Mouse (Mus musculus) embryonic facial prominence, embryonic 10.5 days (tissue): ENCODE results near the gene Tescl. TPM values are rescaled to one million over a fixed set of nuclear protein-coding genes. Genes with fewer than 3 reads are reported as not detected.

ENCODE experiments used
- DNase-seq: peaks from one replicate; pipeline ENCODE4 v3.0.0-alpha.2; 2017; ENCODE audit warnings: low spot score
- H3K27ac ChIP-seq: fragments of 300-500 bp; sonication (generic); replicated peaks from 2 replicates; pipeline ENCODE4 v1.5.1; 2016; ENCODE audit warnings: mild to moderate bottlenecking
- H3K27me3 ChIP-seq: fragments of 300-500 bp; sonication (generic); replicated peaks from 2 replicates; pipeline ENCODE4 v1.6.1; 2016; ENCODE audit warnings: low read depth, mild to moderate bottlenecking; ENCODE audit not compliant: poor library complexity, severe bottlenecking
- H3K36me3 ChIP-seq: fragments of 300-500 bp; sonication (generic); replicated peaks from 2 replicates; pipeline ENCODE4 v1.6.1; 2016; ENCODE audit warnings: mild to moderate bottlenecking, moderate library complexity
- H3K4me1 ChIP-seq: fragments of 300-500 bp; sonication (generic); 2 replicates; pipeline ENCODE4 v1.6.1; 2016
- H3K4me3 ChIP-seq: fragments of 300-500 bp; sonication (generic); 2 replicates; pipeline ENCODE4 v1.5.1; 2016; ENCODE audit warnings: mild to moderate bottlenecking, moderate library complexity
- H3K9me3 ChIP-seq: fragments of 300-500 bp; sonication (generic); 2 replicates; pipeline ENCODE4 v1.6.1; 2016; ENCODE audit warnings: mild to moderate bottlenecking
- WGBS: fragments of 180-500 bp; shearing (Covaris S2); methylation state at CpG from one replicate; pipeline ENCODE4 v1.1.7; 2016; 5-methylcytosine and 5-hydroxymethylcytosine counted together
- polyA plus RNA-seq: library from polyadenylated mRNA; unstranded; fragments of >200 nt; fragmentation: Nextera tagmentation; extraction: Ambion mirVana; gene quantifications from 2 replicates; pipeline ENCODE4 v1.2.1, GENCODE M21; 2016

Tescl gene
- polyA plus RNA-seq, 1 experiment from 2014 or later = 0.17 TPM

DNA sequence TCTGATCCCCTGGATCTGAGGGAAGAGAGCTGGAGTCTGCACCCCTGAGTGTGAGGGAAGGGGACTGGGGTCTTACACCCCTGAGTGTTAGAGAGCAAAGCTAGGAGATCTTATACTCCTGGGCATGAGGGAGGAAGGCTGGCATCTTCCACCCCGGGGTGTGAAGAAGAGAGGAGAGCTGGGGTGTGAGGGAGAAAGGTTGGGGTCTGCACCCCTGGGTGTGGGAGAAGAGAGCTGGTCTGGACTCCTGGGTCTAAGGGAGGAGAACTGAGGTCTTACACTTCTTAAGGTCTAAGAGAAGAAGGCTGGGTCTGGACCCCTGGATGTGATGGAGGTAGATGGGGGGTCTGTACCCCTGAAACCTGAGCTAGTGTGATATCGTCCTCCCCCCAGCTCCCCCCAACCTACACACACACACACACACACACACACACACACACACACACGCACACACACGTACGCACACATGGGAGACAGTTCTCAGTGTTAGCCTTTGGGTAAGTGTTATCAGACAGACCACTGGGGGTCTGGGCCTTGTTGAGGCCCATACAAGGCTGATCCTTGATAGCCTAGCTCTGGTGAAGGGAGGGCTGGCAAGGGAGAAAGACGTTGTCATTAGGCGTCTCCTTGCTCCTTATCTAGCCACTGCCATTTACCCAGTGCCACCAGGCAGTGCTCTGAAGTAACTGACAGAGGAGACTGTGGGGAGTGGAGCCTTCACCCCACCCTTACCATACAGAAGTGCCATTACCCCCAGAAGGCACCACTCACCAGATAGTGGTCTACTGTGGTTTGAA, 37.5 kb upstream of the Tescl start:
- peaks cover 21% of the 10 kb centered on the region for H3K4me1 ChIP-seq
- H3K9me3 ChIP-seq = no peaks in the 10 kb centered on the region
- H3K27me3 ChIP-seq = peaks cover 5% of the 10 kb centered on the region; the same call in 1 of the 2 replicates
- 75% methylated on average over 7 of the region's 7 CpGs for WGBS
- peak overlapping the region; percentile 33; the same call in 1 of the 2 replicates for H3K4me3 ChIP-seq
- H3K36me3 ChIP-seq = no peaks in the 10 kb centered on the region
- peak overlapping the region; percentile 69 for H3K27ac ChIP-seq
- DNase-seq = no peak

GRCm38 (mm10) chr7:24369731-24370541, 36.2 kb upstream of the Tescl start, which contains the start of gene Kcnn4:
TSS of gene Kcnn4 (plus strand) at chr7:24370263.
- peaks cover 5% of the 10 kb centered on the region; the same call in 1 of the 2 replicates for H3K27me3 ChIP-seq
- peak within 1 kb of the TSS; percentile 33 for H3K4me3 ChIP-seq
- H3K9me3 ChIP-seq = no peaks in the 10 kb centered on the region
- peak within 1 kb of the TSS; percentile 69; the same call in 1 of the 2 replicates for H3K27ac ChIP-seq
- H3K4me1 ChIP-seq = peaks cover 21% of the 10 kb centered on the region
- no peak for DNase-seq
- WGBS = 40% methylated on average over 23 of the region's 23 CpGs
- no peaks in the 10 kb centered on the region for H3K36me3 ChIP-seq

DNA sequence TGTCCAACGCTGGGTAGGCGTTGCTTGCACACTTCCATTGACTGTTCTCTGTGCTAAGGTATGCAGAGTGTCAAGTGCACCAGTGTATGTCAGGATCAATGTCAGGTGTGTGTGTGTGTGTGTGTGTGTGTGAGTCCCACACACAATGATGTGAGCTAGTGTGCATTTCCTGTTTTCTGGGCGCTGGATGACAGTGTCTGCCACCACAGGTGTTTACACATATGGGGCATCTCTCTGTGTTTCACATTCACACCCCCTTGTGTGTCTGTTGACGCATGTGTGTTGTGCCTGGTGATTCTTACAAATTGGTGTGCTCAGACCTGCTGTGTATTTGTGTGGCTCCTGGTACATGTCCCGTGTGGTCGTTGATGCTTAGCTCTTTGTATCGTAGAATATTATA, 35.2 kb upstream of the Tescl start:
- peaks cover 19% of the 10 kb centered on the region for H3K4me1 ChIP-seq
- no peak overlapping the region for H3K4me3 ChIP-seq
- no peak for DNase-seq
- H3K36me3 ChIP-seq = no peaks in the 10 kb centered on the region
- WGBS = 87% methylated on average over 7 of the region's 7 CpGs
- H3K27me3 ChIP-seq = peaks cover 5% of the 10 kb centered on the region; the same call in 1 of the 2 replicates
- H3K27ac ChIP-seq = no peak overlapping the region
- no peaks in the 10 kb centered on the region for H3K9me3 ChIP-seq

DNA sequence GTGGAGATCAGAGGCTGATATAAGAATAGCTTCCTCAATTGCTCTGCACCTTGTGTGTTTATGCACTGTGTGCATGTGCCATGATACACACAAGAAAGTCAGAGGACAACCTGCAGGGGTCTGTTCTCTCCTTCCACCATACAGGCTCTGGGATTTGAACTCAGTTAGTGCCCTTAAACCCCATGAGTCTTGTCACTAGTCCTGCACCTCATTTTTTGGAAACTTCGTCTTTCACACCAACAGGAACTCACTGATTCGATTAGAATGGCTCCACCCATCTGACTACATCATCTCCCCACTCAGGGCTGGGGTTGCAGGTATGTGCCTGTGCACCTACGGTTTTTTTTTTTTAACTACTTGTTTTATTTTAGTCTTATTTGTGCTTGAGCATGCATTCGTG, 34.5 kb upstream of the Tescl start:
- 71% methylated on average over 4 of the region's 4 CpGs for WGBS
- Histone ChIP-seq H3K4me3 (no peak overlapping the region), H3K36me3 (no peaks in the 10 kb centered on the region), H3K4me1 (peaks cover 12% of the 10 kb centered on the region), H3K27me3 (peaks cover 5% of the 10 kb centered on the region; the same call in 1 of the 2 replicates), H3K27ac (no peak overlapping the region), H3K9me3 (no peaks in the 10 kb centered on the region)
- no peak for DNase-seq

- H3K4me1 ChIP-seq = peaks cover 6% of the 10 kb centered on the region
- DNase-seq = no peak
- H3K27ac ChIP-seq = no peak overlapping the region
- 0 out of 2 replicates have a peak, but pooled peaks cover 5% of the 10 kb centered on the region for H3K27me3 ChIP-seq
- no peaks in the 10 kb centered on the region for H3K36me3 ChIP-seq
- WGBS = 80% methylated on average over 15 of the region's 15 CpGs
- no peaks in the 10 kb centered on the region for H3K9me3 ChIP-seq
- no peak overlapping the region for H3K4me3 ChIP-seq
Measured at GRCm38 (mm10) chr7:24366716-24367632, 33.2 kb upstream of the Tescl start.

- peak overlapping the region; percentile 44; the same call in 1 of the 2 replicates for H3K27ac ChIP-seq
- H3K36me3 ChIP-seq = no peaks in the 10 kb centered on the region
- H3K4me3 ChIP-seq = no peak overlapping the region
- peaks cover 6% of the 10 kb centered on the region for H3K4me1 ChIP-seq
- no peak for DNase-seq
- 0 out of 2 replicates have a peak, but pooled peaks cover 5% of the 10 kb centered on the region for H3K27me3 ChIP-seq
- 74% methylated on average over 5 of the region's 5 CpGs for WGBS
- H3K9me3 ChIP-seq = peaks cover 3% of the 10 kb centered on the region; the same call in 1 of the 2 replicates
Measured at GRCm38 (mm10) chr7:24365258-24366014, 31.7 kb upstream of the Tescl start.

GRCm38 (mm10) chr7:24364827-24365226, 31.1 kb upstream of the Tescl start:
- peak overlapping the region; percentile 44; the same call in 1 of the 2 replicates for H3K27ac ChIP-seq
- H3K4me3 ChIP-seq = no peak overlapping the region
- H3K36me3 ChIP-seq = no peaks in the 10 kb centered on the region
- WGBS = 21% methylated on average over 10 of the region's 10 CpGs
- H3K9me3 ChIP-seq = peaks cover 3% of the 10 kb centered on the region; the same call in 1 of the 2 replicates
- H3K27me3 ChIP-seq = no peaks in the 10 kb centered on the region
- H3K4me1 ChIP-seq = no peaks in the 10 kb centered on the region
- peak; percentile 83 for DNase-seq

GRCm38 (mm10) chr7:24363228-24363627, 29.5 kb upstream of the Tescl start:
- peaks cover 3% of the 10 kb centered on the region; the same call in 1 of the 2 replicates for H3K9me3 ChIP-seq
- WGBS = 25% methylated on average over 7 of the region's 7 CpGs
- H3K36me3 ChIP-seq = no peaks in the 10 kb centered on the region
- DNase-seq = peak; percentile 53
- H3K27me3 ChIP-seq = no peaks in the 10 kb centered on the region
- no peak overlapping the region for H3K4me3 ChIP-seq
- H3K27ac ChIP-seq = no peak overlapping the region
- H3K4me1 ChIP-seq = no peaks in the 10 kb centered on the region

DNA sequence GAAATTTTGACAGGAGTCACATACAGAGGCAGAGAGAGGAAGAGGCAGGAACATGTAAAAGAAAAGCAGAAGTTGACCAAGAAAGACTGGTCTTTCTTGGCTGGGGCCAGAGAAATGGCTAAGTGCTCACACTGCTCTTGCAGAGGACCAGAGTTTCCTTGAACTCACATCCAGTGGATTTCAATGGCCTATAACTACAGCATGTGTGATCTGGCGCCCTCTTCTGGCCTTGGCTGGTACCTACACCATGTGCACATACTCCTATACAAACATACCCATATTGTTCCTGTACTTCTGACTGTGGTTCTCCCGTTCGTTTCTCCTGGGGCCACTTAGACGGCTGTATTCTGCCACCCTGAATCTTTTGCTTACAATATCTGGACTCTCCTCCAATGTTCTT, 27.3 kb upstream of the Tescl start:
- H3K4me1 ChIP-seq = no peaks in the 10 kb centered on the region
- 67% methylated on average over 4 of the region's 4 CpGs for WGBS
- no peak for DNase-seq
- no peaks in the 10 kb centered on the region for H3K27me3 ChIP-seq
- H3K4me3 ChIP-seq = no peak overlapping the region
- H3K9me3 ChIP-seq = peaks cover 12% of the 10 kb centered on the region; the same call in 1 of the 2 replicates
- H3K36me3 ChIP-seq = no peaks in the 10 kb centered on the region
- H3K27ac ChIP-seq = no peak overlapping the region

DNA sequence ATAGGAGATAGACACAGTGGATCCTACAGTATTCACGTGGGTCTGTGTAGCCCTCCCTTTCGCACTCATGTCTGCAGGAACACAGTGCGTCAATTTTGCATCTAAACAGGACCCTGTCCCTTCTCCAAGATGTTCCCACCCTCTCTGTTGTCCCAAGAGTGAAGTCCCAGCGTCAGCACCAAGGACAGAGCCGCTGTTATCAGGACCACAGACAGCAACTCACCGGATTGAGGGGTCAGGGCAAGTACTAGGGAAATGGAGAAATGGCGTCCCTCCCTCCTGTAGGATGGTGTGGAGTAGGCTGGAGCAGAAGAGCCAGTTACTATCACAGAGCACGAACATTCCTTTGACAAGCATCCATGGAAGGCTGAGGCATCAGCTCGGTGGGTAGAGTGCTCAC, 25.5 kb upstream of the Tescl start:
- Histone ChIP-seq H3K9me3 (peaks cover 12% of the 10 kb centered on the region; the same call in 1 of the 2 replicates), H3K27ac (no peak overlapping the region), H3K27me3 (no peaks in the 10 kb centered on the region), H3K4me3 (no peak overlapping the region), H3K4me1 (no peaks in the 10 kb centered on the region), H3K36me3 (no peaks in the 10 kb centered on the region)
- peak; percentile 72 for DNase-seq
- WGBS = 29% methylated on average over 9 of the region's 9 CpGs

GRCm38 (mm10) chr7:24357899-24358298, 24.2 kb upstream of the Tescl start:
- H3K27ac ChIP-seq = no peak overlapping the region
- 53% methylated on average over 4 of the region's 4 CpGs for WGBS
- DNase-seq = no peak
- no peaks in the 10 kb centered on the region for H3K36me3 ChIP-seq
- no peak overlapping the region for H3K4me3 ChIP-seq
- 0 out of 2 replicates have a peak, but pooled peaks cover under 1% of the 10 kb centered on the region for H3K27me3 ChIP-seq
- peaks cover 12% of the 10 kb centered on the region; the same call in 1 of the 2 replicates for H3K9me3 ChIP-seq
- no peaks in the 10 kb centered on the region for H3K4me1 ChIP-seq
